Mouse (Mus musculus) kidney, adult 11 months (tissue): ENCODE measurements at regions not wholly inside any gene's neighbourhood (a gene's known extent, or its start where the extent isn't known, plus 50 kb on each side); places are given as distances from the start of the nearest gene placed in this dataset.

Experiments
- DNase-seq: peaks from one replicate; pipeline ENCODE4 v3.0.0; 2022

DNA sequence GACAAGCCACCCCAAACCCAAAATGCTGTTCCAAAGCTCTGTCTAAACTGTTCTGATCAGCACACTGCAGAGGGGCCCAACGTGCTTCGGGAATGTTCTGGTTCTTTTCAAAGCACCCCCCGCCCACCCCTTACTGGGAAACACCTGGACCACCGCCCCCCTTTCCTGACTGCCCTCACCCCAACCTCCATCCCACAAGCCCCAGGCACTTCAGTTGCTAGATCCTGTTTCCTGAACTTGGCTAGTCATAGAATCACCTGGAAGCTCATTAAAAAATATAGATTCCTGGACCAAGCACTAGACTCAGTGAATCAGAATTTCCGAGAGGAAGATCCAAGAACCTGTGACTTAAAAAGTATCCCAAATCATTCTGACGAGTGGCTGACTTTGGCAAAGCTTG lies 80.9 kb upstream of the Rgma start:
- no peak for DNase-seq

GRCm38 (mm10) chr7:73302501-73302900 lies 72.8 kb upstream of the Rgma start:
- no peak for DNase-seq

DNA sequence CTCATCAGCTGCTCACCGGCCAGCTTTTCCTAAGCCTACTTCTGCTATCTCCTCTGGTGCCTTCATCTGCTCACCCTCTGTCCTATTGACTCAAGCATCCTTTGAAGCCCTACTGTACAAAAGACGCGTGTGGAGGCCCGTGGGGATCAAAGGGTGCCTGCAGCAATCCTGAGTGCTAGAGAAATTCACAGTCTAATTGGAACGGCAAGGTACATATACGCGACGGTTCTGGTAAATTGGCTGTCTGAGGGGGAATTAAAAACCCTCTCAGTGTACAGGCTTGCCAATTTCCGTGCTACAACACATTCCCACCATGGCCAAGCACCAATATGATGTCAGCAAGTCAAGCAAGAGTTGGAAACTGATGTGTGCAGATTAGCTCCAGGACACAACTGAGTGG lies 71.5 kb upstream of the Rgma start:
- no peak for DNase-seq

- DNase-seq, result no peak
Observed at GRCm38 (mm10) chr7:73304799-73305198, 70.5 kb upstream of the Rgma start.

- DNase-seq, result no peak
Observed at GRCm38 (mm10) chr7:73305286-73305975, 69.9 kb upstream of the Rgma start.

DNA sequence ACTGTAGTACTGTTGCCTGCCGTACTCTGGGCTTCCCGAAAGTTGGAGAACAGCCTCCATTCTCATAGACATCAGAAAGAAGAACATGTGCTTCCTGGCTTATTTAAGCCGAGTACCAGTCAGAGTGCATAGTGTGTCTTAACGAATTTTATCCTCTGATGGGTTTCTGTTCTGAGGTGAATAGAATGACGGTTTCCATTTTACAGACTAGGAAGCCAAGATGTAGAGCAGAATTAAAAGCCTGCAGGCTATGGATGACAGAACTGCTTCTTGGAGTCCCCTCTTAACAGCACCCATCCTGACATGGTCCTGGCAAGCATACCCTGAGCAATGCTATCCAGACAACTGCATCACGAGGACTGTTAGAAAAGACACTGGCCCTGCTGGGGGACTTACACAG lies 69.0 kb upstream of the Rgma start:
- DNase-seq, result no peak

DNA sequence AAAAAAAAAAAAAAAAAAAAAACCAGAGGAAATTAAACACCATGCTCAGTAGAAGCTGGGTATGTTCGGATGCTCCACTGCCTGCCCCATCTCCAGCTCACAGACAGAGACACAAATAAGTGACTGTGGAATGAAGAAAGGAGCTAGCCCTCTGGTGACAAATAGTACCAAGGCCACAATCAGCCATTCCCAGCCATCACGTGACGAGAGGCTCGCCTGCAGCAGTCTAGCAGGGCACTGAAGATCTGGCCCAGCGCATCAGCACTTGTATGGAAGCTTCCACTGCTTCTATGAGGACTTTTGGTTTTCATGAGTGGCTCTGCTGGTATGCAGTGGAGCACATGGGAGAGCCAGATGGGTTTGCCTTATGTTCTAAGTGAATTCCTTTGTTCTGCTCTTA lies 68.6 kb upstream of the Rgma start:
- no peak for DNase-seq

GRCm38 (mm10) chr7:73307586-73308490 lies 67.5 kb upstream of the Rgma start:
- no peak for DNase-seq

DNA sequence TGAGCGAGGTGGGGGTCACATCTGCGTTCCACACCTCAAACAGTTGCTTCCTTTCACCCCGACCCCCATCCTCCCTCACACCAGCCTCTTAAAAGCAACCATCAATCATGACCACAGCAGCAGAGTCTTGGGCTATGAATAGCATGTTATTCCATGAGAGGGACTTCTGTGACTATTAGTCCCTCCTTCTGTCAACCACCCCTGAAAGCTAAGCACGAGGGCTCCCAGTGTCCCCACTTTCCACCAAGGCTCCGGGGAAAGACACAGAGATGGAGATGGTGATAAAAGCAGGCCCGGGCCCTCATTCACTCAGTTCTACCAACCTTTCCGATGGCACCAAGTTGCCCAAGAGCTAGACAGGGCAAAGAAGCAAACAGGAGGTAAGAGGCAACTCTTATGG lies 66.3 kb upstream of the Rgma start:
- DNase-seq, result no peak

- DNase-seq, result no peak
Observed at GRCm38 (mm10) chr7:73310056-73310455, 65.3 kb upstream of the Rgma start.

GRCm38 (mm10) chr7:73310581-73311136 lies 64.7 kb upstream of the Rgma start:
- no peak for DNase-seq

DNA sequence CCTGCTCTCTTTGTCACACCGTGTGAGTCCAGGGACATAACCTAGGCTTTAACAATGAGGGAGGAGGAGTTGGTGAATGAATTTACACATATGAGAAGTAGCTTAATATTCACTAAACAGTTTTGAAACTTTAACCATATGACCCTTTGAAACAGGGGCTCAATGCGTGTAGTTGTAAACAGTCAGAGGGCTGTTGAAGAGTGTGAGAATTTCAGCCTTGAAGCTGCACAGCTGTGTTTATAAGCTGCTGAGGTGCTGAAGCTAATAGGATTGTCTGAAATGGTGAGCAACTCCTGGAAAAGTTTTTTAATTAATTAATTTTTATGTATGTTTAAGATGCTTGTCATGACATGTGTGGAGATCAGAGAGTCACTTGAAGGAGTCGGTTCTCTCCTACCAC lies 59.8 kb upstream of the Rgma start:
- no peak for DNase-seq

DNA sequence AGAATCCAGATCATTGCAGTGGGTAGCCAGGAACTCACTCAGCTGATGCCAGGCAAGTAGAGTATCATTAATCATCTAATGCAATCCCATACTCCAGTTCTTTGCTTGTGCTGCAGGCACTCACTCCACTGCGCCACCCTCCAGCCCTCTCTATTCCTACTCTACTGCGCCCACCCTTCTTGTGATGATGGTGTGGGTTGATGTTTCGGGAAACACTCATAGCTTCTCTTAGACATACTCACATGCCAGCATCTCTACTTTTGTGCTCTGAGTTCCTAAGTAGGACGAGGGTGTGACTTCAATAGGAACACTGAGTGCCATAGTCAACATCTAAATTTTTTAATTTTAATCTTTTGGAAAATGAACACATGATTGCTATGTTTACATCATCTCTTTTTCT lies 57.7 kb upstream of the Rgma start:
- no peak for DNase-seq

DNA sequence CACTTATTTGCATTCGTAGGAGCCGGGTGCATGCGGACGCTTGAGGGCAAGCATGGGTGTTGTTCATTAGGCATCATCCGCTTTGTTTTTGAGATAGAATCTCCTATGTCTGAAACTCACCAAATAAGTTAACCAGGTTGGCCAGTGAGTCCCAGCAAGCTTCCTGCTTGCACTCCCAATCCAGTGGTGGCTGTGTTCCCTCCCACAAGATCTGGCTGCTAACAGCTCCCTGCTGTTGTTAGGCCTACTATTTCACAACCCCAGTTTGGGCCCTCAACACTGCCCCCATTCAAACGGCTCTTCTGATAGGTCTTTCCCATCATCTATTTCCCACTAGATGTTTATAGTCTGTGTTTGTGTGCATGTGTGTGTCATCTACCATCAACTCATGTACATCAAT lies 56.3 kb upstream of the Rgma start:
- DNase-seq, result no peak

- no peak for DNase-seq
Observed at GRCm38 (mm10) chr7:73319994-73320393, 55.3 kb upstream of the Rgma start.

GRCm38 (mm10) chr7:73322466-73323151 lies 52.7 kb upstream of the Rgma start:
- DNase-seq, result no peak

DNA sequence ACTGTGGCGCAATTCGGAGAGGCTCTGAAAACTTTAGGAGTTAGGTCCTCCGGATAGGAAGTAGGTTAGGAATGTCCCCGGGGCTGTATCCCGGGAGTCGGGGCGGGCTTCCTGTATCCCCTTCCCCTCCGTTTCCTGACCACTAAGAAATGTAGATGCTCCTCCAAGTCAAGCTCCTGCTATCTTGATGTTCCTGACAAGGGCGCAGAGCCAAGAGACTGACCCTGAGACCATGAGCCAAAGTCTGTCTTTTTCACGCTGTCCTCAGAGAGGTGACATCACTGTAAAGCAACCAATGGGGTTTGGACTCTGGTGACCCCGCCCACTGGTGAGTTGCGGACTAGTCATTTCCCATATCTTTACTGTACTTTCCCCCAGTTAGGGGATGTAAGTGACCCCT lies 51.8 kb upstream of the Rgma start:
- DNase-seq, result no peak

GRCm38 (mm10) chr7:73325503-73325902 lies 49.8 kb upstream of the Rgma start:
- no peak for DNase-seq
